Mouse (Mus musculus) embryo, embryonic 10.5 days (tissue): ENCODE measurements around the gene 2610001J05Rik.
A peak's percentile ranks its signal among the peaks of the same experiment; 100 is the strongest.
"Not testable (repeated sequence)": the region's sequence is repeated elsewhere in the genome, so short reads cannot be mapped to it uniquely, and the experiment has no call there.

ENCODE experiments used
- DNase-seq: peaks from one replicate; pipeline ENCODE4 v3.0.0-alpha.2; 2015; ENCODE audit warnings: low spot score

Gene 2610001J05Rik

DNA sequence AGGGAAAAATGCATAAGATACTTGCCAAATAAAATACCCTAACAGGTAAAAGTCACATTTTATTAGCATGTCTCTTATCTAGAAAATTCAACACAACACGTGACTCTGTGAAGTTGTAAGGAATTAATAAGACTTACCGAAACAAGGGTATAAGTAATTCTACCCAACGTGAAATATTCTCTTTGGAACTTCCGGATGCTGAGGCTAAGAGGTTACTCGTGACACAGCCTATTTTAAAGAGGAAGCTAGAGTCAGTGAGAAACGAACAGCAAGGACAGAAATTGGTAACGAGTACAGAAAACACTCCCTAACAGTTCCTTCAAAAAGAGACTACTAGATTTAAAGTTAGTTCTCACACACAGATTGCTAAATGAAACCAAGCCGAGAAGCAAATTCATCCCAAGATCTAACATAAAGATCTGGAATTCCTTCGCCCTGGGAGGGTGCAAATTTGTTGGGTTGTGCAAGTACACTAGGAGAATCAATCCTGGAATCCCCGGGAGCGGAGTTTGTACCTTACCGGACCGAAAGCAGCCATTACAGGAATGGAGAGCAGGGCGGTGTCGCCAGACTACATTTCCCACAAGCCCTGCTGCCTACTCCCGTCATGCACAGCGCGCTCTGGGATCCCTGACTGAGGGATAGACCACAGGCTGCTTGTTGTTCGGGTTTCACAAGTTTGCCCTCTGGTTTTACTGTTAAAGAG is at the start of gene 2610001J05Rik:
Gene 2610001J05Rik (minus strand): TSS at position 600 of the 706 bp plus-strand sequence.
- peak; percentile 94 for DNase-seq

DNA sequence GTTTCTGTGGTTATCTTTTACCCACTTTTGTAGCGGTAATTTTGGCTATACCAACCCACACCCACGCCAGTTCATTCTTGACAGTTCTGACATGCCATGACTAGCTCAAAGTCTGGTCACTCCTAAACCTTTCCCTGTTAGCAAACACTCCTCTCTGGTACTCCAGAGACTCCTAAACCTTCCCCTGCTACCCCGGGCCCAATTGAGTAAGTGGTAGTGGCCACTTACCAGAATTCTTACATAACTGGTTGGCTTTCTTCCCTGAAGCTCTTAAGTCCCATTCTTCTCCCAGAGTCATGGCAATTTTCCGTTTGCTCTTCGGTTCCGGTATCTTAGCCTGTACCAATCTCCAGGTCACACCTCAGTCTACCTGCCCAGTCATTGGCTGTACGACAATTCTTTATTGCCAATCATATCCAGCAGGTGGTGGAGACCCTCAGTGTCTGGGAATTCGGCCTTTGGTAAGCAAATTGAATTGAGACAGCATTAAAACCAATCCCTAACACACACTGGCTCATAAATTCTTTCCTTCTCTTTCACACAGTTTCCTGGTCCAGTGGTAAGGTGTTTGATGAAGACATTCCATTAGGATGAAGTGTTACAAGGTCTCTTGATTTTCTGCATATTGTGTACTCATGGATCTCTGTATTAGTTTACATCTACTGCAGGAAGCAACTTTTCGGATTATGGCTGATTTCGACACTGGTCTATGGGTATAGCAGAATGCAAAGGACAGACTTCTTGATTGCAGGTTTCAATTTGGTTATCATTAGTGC is 38.6 kb upstream of the 2610001J05Rik start:
- DNase-seq, result no peak

DNA sequence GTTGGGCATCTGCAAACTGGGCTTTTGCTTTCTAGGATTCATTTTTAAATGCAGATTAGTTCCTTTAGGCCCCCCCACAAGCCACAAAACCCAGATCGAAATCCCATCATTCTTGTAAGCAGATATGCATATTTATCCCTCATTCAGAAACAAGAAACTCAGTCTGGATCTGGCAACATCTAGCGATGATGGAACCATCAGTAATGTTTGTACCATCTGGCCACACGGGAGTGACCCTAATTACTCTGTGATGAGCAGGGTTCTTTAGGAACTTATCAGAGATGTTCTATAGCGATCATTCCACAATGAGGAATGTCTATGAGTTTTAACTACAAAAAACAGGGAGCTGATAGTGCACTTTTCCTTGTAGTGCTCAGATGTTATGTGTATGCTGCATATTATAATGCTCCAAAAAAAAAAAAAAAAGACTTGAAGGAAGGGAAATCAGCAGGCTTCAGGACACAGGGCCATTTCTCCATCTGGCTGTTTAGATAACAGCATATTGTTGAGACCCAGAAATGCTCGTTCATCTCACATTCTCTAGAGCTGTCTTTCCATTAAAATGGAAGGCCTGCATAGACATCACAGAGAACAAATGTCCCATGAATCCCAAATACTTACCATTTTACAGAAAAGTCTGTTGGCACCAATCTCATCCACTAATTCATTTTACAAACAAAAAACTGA is 31.8 kb upstream of the 2610001J05Rik start:
- no peak for DNase-seq

DNA sequence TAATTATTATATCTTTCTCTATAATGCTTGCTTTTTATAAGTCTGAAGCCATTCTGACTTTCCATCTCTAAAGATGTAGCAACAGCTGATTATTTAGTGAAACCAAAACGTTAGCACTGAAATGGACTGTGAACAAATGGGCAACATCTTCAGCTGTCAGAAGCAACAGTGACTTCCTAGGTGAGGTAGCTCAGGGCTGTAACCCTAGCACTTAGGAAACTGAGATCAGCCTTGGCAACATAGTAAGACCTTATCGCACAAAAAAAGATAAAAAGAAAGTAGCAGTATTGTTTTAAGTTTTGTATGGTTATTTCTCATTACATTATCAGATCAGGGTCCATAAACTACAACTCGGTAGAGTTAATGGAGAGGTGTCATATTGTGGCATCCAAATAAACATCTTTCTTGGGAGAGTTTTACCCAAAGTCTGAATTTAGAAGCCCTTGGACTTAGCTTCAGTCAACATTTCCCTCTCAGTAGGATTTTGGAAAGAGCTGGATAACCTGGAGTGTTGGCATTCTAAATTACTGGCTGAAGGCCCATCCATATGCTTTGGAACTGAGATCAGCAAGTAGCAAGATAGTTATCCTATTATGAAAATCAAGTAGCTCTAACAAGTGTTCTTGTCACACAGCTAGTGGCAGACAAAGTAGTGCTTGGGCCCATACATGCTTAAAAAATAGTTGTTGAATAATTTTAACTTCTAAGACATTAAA is 13.7 kb upstream of the 2610001J05Rik start:
- DNase-seq, result no peak

DNA sequence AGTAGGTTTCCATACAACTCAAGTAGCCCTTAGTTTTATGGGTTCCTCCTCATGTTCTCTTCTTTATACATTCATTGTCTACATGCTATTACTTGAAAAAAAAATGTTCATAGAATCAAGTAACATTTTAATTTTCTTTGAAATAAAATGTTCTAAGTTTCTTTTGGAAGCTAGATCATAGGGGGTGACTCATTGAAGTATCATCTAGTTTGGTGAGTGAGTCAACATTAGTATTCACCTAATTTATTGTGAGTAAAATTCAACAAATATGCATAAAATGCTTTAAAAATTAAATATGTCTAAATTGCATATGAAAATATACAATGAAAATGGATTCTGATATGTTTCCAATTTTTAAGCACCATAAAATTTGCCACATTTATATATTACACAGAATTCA is 11.6 kb upstream of the 2610001J05Rik start:
- DNase-seq, result no peak

DNA sequence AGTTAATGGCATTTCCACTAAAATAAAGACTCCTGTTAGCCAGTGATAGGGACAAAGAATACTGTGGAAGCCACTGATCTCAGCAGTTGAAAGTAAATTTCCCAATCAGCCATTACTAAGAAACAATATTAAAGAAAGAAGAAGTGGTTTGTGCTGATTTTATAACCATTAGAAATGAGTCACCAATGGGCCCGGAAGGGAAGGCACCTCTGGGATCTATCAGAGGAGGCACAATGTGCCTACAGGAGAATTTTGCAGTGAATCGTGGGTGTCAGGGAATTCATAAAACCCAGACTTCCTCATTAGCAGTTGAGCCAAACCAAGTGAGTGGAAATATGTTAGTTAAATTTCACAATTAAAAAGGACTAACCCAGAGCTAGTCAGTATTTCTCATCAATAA is 2.6 kb upstream of the 2610001J05Rik start:
- no peak for DNase-seq

DNA sequence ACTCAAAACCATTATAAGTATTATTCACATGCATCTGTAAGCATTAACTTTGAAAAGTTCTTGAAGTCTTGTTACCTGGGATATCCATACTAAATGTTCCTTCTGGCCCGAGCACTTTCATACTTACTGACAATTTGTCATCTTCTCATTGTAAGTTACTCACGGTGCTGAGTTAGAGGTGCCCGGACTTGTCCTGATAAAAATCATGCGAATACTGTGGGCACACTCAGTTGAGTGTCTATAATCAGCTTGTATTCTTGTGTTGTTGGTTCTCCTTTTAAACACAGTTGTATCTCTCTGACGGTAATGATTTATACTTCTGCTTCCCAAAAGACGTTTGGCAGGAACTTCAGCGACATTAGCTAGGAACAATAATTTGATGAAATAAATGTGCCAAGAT is 758 bp upstream of the 2610001J05Rik start:
- DNase-seq, result no peak

DNA sequence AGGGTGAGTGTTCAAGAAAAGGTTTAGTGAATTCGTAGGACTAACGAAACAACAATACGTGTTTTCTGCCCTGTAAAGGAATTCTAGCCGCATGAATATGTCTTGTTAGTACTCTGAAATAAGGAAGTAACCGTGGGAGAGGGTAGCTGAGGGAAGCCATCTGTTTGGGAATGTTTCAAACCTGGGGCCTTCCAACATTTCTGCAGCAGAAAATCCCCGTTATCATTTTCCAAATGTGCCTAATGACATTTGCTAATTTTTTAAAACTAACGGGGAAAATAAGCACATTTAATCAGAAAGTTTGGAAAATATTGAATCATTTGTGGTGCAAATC is 274 bp upstream of the 2610001J05Rik start:
- no peak for DNase-seq

DNA sequence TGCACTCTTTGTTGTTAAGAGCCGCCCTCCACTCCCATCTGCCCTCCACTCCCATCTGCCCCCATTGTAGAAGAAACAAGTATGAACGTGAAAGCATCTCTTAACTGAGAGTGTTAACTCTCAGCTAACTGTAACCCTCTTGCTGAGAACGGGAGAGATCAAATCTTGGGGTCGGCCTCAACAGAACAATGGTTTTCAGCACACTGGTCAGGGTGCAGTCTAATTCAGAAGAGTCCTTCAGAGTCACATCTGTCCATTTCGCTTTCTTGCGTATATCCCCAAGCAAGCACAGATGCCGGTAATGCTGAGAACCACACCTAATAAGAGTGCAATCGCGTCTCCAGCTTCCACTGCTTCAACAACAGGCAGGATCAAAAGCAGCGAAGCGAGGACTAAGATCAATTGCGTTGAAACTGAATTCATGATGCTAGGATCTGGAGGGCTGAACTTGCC is 1.0 kb downstream of the 2610001J05Rik start:
- peak; percentile 58 for DNase-seq

DNA sequence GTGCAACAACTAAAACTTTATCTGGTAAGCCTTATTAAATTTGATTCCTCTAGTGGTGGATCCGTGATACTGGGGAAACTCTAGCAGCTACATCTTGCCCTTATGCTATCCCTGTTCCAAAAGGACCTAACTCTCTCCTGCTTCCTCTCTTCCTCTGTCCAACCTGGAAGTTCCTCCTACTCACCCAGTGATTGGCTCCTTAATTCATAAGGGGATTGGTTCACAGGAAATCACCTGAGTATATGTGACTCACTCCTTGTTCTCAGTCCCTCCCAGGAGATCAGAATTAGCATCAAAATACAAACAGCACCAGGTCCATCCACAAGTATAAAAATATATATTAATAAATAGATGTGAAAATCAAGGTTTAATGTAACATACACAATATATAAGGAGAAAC is 10.7 kb downstream of the 2610001J05Rik start:
- no peak for DNase-seq

DNA sequence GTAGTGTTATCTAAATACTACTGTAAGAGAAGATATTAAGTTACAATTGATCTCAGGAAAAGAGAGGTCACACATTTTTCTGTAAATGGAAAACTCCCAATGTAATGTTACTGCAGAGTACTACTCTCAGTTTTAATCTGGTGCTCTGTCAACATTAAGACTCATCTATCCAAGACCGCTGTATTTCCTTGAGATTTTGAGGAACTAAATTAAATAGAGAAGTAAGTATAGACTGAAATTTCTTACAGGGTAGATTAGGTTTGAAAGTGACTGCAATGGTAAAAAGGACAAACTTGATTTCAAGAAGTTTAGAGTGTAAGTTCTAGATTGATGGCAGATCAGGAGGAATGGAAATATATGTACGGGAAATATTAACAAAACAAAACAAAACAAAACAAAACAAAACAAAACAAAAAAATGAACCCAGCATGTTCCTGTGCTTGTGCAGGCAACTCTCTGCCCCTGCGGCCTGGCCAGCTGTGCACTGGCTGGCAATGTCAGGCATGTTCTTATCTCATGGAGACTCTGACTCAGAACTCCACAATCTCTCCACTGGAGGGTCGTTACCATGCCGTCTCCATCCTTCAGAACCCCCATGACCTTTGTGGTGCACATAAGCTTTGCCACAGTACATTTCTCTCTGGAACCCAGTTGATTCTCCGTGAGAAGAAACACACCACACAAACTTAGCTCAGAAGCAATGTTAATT is 11.3 kb downstream of the 2610001J05Rik start:
- no peak for DNase-seq

DNA sequence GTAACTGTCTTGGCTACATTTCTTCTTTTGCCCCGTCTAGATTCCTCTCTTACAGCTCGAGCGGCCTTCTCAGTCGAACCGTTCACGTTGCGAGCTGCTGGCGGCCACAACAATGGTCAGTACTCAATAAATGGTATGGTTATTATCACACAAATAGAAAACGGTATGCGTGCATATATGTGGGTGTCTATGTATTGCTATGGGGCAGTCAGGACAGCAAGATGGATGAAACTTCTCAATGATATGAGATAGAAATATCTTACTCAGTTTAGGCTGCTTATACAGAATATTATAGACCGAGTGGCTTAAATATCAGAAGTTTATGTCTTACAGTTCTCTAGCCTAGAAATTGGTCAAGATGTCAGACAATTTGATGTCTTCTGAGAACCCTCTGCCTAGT is 17.1 kb downstream of the 2610001J05Rik start:
- DNase-seq, result no peak

DNA sequence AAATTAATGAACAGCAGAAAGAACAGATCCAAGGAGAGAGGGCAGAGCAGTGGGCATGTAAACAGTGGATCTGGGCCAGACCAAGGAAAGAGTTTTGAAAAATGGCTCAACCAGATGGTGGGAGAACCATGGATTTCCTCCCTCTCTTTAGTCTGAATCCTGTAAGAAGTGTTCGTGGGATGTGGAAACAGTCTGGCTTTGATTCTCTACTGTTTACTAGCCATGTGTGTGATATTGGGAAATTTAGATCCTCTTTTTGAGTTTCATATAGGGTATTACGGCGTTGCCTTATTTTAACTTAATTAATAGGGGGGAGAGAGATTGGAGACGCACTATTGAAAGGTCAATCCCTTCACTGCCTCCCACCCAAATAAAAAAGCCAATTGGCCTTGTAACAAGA is 18.1 kb downstream of the 2610001J05Rik start:
- DNase-seq, result no peak

DNA sequence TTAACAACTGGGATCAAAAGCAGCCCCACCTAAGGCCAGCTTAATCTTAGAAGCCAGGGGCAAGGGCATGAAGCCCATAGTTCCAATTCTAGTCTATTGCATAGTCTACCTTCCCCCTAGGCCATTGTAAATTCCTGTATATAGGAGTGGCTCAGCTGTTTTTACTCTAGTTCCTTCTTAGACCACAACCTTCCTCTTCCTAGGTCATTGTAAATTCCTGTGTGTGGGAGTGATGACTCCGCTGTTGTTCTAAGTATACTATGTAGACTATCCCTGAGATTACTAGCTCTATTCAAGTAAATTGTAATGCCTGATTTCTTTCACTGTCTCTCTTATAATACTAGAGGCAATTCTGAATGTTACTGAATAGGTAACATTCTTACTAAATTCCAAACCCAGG is 25.3 kb downstream of the 2610001J05Rik start:
- not testable (repeated sequence) for DNase-seq

DNA sequence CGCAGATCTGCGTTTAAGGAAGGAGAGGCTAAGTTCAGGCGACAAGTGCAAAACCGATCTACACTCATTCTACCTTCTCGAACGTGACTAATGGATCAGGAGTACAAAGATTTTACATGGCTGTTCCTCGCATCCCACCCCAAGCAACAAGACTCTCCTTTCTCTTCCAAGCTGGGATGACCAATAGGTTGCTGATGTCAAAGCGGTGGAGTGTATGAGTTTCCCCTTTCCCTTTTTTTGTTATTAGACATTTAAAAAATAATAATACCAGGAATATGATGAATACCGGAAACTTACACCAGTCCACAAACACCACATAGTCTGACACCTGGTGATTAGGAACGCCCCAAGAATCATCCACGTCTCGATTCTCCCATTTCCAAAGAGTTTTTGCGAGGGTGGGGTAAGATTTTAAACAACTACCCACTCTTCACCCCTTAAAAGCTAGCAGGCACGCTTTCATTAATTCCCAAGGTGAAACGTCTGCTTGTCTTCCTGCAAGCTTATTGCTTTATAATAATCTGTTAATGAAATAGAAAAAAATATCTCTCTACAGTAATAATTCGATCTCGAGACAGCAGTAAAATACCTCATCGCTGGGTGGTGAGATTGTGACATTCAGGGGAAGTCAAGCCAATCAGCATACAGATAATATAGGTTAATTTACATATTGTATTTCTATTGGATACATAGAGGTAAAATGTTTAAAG is 31.8 kb downstream of the 2610001J05Rik start, which contains the start of gene Gpr85:
Gene Gpr85 (minus strand): TSS at position 598 of the 710 bp plus-strand sequence.
- DNase-seq, result peak; percentile 50

DNA sequence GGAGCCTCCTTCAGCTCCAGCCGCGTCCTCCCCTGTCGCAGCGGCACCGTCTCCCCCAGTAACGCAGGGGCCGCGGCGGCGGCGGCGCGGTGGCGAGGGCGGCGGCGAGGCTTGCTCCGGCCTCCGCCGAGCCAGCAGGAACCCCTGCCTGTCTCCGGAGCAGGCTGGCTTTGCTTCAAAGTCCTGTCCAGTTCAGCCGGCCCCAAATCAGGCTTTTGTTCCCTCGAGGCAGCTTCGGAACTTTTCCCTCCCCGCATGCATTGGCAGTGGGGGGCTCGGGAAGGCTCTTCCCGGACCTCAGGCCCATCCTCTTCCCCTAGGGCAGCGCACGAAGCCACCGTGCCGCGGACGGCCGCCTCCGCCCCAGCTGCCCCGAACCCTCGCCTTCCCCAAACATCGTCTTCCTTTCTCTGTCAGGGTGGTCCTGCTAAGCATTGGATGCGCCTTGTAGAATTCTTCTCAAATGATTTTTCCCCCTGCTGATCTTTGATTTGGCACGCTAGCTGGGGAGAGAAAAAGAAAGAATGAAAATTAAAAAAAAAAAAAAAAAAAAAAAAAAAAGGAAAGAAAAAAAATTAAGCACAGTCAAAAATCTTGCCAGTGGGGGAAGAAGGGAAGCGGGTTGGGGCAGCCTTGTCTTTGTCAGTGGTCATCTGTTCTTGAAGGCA is 32.5 kb downstream of the 2610001J05Rik start:
- peak; percentile 83 for DNase-seq

DNA sequence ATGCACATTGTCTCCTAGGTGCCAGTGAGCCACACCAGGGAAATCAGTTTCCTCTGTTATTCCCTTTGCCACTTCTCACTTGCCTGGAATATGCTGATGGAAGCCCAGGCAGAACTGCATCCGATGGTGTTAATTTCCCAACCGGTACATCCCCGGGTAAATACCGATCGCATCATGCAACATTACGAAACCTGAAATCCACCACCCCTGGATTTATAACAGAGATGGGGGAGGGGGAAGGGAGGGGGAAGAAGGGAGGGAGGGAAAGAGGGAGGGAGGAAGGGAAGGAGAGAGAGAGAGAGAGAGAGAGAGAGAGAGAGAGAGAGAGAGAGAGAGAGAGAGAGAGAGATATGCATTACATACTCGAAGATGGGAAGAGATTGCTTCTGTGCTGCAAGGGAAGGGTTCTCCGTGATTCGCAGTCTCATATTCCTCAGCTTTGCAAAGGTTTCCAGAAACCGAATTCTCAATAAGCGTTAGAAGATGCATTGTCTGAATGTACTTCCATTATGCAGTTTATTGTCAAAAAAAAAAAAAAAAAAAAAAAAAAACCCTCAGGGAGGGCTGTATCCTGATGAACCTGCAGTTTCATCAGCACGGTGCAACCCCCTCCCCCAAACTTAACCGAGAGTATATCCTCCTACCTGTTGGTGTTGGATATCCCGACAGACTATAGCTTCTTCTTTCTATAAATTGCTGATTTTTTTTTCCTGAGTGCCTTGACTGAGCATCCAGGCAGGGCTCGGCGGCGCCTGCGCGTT is 33.2 kb downstream of the 2610001J05Rik start:
- peak; percentile 54 for DNase-seq

DNA sequence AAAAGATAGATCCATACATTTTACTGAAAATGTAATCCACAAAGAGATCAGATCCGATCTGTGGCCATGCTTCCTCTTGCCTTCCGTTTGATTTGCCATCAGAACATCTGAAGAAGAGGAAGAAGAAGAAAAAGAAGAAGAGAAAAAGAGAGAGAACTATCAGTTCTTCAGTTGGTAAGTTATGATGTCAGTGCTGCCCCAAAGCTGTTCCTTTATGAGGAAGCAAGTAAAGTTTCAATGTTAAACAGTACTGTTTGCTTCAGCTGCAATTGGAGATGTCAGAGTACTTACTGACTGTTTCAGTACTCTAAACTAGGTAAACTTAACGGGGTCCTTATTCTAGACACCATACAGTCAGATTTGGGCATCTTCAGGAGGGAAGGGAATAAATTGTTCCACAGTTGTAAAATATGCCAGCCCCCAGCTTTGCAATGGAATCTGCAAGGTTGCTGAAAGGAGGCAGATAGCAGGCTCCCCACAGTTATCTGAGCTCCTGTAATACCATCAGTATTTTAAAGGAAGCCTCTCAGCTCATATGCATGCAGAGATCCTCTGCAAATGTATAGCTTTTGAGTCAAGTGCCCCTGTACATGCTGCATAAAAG is 34.2 kb downstream of the 2610001J05Rik start:
- no peak for DNase-seq
